Mouse (Mus musculus) kidney, postnatal 36 days (tissue): Measurements from ENCODE around the gene Gm28051.

Experiments
- DNase-seq, 2 experiments: peaks; one replicate each; pipeline ENCODE4 v3.0.0; 2021 to 2022; ENCODE audit warnings: mixed read lengths in 2 of 2

Gm28051 gene

GRCm38 (mm10) chr12:102757689-102758402, at the start of gene Gm28051, which contains the start of the genes Gon7 and Ubr7:
TSS of gene Gm28051 (minus strand) at chr12:102757765.
TSS of gene Gon7 (minus strand) at chr12:102757803.
TSS of gene Ubr7 (plus strand) at chr12:102757967.
- DNase-seq: peak; percentile 98

- no peak for DNase-seq
Measured at GRCm38 (mm10) chr12:102799528-102799927, 42.0 kb upstream of the Gm28051 start.

DNA sequence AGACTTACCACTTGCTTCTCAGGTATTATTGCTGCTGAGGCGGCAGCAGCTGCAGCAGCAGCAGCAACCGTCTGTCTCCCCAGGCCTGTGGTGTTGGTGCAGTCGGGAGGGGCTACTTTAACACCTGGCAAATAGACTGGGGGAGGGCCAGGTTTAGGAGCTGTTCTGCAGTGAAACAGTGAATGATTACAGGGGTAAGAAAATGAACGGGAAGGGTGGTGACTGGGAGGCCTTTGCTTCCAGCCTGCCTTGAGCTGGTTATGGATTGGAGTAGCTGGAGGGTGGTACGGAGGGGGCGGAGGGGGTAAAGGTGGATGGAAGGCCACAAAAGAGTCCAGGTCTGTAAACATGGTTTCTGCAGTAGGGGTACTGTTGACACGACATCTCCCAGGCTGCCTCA, 30.4 kb upstream of the Gm28051 start:
- DNase-seq: peak in 1 of 2 experiments; percentile 22

DNA sequence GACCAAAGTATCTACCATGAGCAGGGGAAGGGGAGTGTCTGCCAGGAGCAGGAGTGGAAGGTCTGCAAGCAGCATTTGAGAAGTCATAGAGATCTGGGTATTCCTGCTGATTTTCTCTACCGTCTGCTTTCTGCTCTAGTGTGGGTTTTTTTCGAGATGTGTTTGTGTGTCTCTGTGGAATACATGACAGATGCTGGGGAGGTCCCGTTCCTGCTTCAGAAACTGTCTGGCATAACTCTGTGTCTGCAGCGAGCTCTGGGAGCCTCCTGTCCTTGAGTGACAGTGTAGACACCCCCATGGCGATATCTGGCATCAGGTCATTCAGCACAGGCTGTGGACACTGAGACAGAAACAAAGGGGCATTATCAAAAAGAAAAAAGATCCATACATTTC, 28.0 kb upstream of the Gm28051 start:
- no peak for DNase-seq

GRCm38 (mm10) chr12:102784899-102785592, 27.5 kb upstream of the Gm28051 start:
- DNase-seq: no peak

- no peak for DNase-seq
Measured at GRCm38 (mm10) chr12:102782841-102783240, 25.3 kb upstream of the Gm28051 start.

- peak; percentile 15 to 50 for DNase-seq
Measured at GRCm38 (mm10) chr12:102779452-102779851, 21.9 kb upstream of the Gm28051 start.

- DNase-seq: no peak
Measured at GRCm38 (mm10) chr12:102778151-102778550, 20.6 kb upstream of the Gm28051 start.

DNA sequence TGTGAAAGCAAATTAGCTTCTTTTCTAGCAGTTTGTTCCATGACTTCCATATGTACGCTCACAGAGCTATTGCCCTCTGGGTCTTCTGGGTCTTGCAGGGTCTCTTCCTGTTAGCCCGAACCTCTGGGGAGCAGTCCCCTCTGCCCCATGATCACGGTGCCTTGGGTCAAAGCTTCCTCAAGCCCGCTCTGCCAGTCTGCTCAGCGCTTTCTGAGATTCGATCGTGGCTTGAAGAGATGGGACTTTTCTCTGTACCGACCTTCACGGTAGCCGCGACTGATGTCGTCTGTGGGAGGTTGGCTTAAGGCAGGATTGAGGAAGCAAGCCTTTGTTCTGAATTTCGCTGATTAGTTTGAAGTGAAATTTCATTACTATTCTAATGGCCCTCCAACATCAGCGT, 18.5 kb upstream of the Gm28051 start:
- DNase-seq: no peak

- DNase-seq: no peak
Measured at GRCm38 (mm10) chr12:102772676-102773075, 15.1 kb upstream of the Gm28051 start.

- no peak for DNase-seq
Measured at GRCm38 (mm10) chr12:102771601-102772000, 14.0 kb upstream of the Gm28051 start.

- peak in 1 of 2 experiments; percentile 45 for DNase-seq
Measured at GRCm38 (mm10) chr12:102769000-102769399, 11.4 kb upstream of the Gm28051 start.

DNA sequence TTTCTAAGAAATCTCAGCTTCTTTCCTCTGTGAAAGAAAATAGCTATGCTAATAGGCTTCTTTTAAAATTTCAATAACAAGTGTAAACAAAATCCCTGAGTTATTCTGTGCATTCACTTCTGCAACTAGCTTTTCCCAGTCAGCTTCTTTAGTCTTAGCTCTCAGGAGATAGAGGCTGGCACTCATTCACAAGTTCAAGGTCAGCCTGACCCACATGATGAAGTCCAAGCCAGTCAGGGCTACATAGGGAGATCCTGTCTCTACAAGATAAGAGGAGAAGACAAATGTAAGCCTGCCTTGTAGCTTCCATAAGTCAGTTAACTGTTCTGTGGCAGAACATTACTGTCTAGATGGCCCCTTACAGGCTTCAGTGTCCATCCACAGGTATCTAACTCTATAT, 6.1 kb upstream of the Gm28051 start:
- DNase-seq: no peak

DNA sequence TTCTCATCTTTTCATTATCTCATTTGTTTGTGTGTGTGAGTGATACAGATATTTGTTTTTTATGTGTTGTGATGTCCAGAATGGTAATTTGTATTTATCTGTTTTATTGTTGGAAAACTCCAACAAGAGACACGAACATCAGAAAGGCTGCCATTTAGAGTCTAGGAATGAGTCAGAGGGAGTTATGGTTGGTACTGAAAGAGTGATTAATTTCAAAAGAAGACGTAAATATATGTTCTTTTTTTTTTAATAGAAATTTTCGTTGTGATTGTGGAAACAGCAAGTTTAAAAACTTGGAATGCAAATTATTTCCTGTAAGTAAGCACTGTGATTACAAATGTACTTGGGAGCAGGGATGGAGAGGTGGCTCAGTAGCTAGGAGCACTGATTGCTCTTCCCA, 4.1 kb upstream of the Gm28051 start:
- DNase-seq: no peak

DNA sequence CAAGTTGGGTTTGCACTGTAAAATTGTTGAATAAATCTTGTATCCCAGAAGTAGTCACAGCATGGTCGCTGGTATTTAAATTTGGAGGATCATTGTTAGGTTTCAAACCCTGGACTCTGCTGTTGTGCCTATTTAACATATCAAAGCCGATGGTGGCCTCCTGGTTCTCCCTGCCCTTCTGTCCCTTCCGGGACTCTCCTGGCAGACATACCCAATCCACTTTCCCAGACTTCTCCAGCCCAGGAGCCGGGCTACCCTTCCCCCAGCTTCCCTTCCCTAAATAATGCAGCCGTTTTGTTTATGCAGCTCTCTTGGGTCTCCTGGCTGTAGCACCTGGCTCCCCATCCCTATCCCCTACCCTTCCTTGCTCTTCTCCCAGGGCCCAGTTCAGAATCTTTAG, 1.4 kb upstream of the Gm28051 start:
- DNase-seq: peak in 1 of 2 experiments; percentile 33

DNA sequence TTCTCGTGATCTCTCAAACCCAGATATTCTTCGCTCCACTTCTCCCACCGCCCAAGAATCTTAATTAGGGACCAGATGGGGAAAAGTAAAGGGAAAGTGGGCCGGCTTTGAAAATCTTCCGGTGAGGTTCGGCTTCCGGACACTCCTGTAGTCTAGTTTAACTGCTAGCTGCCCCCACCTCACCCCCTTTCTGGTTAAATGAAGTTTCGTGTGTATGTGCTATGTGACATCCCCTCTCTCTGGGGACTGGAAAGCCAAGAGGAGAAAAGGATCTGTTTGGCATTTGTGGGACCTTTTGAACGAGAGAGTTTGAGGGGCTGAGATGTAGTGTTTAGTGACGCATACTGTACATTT, 815 bp upstream of the Gm28051 start, which contains the start of gene Gm20604:
Gene Gm20604 (minus strand): TSS at position 270 of the 354 bp plus-strand sequence.
- no peak for DNase-seq

DNA sequence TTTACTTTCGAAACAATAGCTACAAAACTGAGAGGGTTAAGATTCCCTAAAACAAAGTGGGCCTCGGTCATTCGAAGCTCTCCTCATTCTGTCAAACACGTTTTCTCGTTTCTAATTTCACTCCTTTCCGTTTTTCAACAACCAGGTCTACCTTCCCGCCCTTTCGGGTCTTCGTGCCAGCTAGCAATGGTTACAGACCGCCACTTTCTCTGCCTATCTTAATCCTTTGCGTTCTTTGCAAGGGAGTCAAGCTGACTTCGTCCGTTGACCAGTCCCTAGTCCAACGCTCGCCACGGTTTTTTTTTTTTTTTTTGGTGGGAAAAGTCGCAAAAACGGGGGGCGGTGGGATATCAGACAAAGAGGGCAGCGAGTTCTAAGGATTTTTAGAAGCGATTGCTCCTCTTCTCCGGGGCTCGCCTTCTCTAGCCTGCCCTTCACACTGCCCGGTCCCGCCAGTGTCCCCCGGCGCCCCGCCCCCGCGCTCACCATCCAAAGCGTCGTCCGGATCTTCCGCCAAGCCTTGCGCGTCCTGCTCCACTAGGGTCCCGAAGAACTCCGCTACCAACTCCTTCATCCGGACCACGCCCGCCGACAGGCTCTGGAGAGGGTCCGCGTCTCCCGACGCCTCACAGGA, 393 bp downstream of the Gm28051 start:
- DNase-seq: peak in 1 of 2 experiments; percentile 95

- DNase-seq: peak in 1 of 2 experiments; percentile 51
Measured at GRCm38 (mm10) chr12:102756304-102756703, 1.3 kb downstream of the Gm28051 start.

- no peak for DNase-seq
Measured at GRCm38 (mm10) chr12:102748256-102748655, 9.3 kb downstream of the Gm28051 start.

DNA sequence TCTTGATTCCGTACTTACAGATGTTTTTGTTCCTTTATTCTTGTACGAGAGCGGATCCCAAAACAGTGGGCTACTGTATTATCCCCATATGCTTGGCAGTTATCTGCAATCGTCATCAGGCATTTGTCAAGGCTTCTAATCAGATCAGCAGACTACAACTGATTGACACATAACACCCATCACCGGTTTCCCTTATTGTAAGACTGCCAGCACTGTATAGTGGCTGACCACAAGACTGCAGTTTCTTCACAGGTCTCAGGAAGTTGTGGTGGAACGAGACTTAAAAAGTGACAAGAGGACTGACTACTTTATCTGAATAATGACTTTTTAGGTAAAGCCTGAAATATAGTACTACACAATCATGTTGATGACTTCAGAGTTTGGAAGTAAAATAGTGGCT, 12.7 kb downstream of the Gm28051 start:
- no peak for DNase-seq

- peak; percentile 94 to 95 for DNase-seq
Measured at GRCm38 (mm10) chr12:102743589-102744574, 13.7 kb downstream of the Gm28051 start, which contains the start of the genes Moap1 and Tmem251. TSS of gene Moap1 (minus strand) at chr12:102743661. TSS of gene Tmem251 (plus strand) at chr12:102743762.

DNA sequence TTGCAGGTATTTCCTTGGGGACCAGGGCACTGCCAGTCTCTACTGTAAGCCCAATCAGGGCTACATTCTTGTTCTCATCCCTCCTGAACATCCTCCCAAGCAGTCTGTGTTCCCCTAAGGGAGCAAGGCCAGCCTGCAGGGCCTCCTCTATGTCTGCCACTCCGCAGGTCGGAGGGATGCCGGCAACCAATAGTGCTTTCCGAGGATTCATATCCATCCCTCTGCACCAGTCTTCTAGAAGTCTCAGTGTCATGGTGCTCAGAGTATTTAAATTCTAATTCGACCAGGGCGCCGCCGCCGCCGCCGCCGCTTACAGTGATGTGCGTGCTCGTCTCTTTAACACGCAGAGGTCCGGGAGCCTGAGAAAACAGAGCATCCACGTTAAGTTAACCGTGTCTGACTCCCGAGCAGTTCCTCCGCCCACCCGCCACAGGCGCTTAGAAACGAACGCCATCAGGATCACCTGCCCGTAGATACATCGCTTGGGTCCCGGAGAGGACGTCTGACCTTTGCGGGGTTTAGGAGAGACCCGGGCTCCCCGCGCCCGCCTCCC, 14.5 kb downstream of the Gm28051 start:
- DNase-seq: no peak
